Mouse (Mus musculus) G1E (cell line): ENCODE results near the gene Pign. TPM values are rescaled to one million over a fixed set of nuclear protein-coding genes. Genes with fewer than 3 reads are reported as not detected.

ENCODE experiments used
- ATAC-seq: 2 replicates; pipeline ENCODE4 v1.8.0; 2016; ENCODE audit warnings: mild to moderate bottlenecking; ENCODE audit not compliant: insufficient number of reproducible peaks, poor library complexity, low FRiP score, severe bottlenecking; ENCODE audit errors: extremely low read depth
- DNase-seq: peaks from one replicate; pipeline ENCODE4 v3.0.0; 2012; ENCODE audit warnings: low spot score
- H3K27me3 ChIP-seq: 2 replicates; pipeline ENCODE4 v1.6.1; 2012; ENCODE audit warnings: mild to moderate bottlenecking, low read length, inconsistent platforms; ENCODE audit not compliant: insufficient read depth
- H3K36me3 ChIP-seq: replicated peaks from 2 replicates; pipeline ENCODE3; 2012; ENCODE audit warnings: mild to moderate bottlenecking, inconsistent platforms
- H3K4me1 ChIP-seq: 2 replicates; pipeline ENCODE4 v1.6.1; 2012; ENCODE audit warnings: low read depth, low read length, inconsistent platforms, mixed read lengths; ENCODE audit not compliant: insufficient read depth
- H3K4me3 ChIP-seq: 2 replicates; pipeline ENCODE4 v1.5.1; 2012; ENCODE audit warnings: low read depth, mild to moderate bottlenecking, inconsistent platforms, low read length, moderate library complexity, mixed read lengths
- H3K9me3 ChIP-seq: replicated peaks from 2 replicates; pipeline ENCODE4 v1.6.1; 2012; ENCODE audit warnings: inconsistent platforms
- CTCF ChIP-seq: IDR thresholded peaks from 2 replicates; pipeline ENCODE4 v1.5.1; 2012; ENCODE audit warnings: low read depth, low read length, inconsistent platforms, mixed read lengths
- GATA1 ChIP-seq: IDR thresholded peaks from 2 replicates; pipeline ENCODE4 v1.6.1; 2012; ENCODE audit warnings: borderline replicate concordance, low read length, inconsistent platforms, mixed read lengths
- GATA2 ChIP-seq: IDR thresholded peaks from 2 replicates; pipeline ENCODE4 v1.6.1; 2012; ENCODE audit warnings: low read depth, low read length, inconsistent platforms, borderline replicate concordance
- POLR2AphosphoS5 ChIP-seq: IDR thresholded peaks from 2 replicates; pipeline ENCODE4 v1.6.1; 2012; ENCODE audit warnings: low read depth, low read length, inconsistent platforms; ENCODE audit not compliant: insufficient replicate concordance
- TAL1 ChIP-seq: conservative IDR thresholded peaks from 2 replicates; pipeline ENCODE4 v1.6.1; 2012; ENCODE audit warnings: low read depth, low read length, inconsistent platforms, mixed read lengths
- polyA plus RNA-seq: library from polyadenylated mRNA; stranded (reverse); fragments of >175 nt; gene quantifications from 2 replicates; pipeline ENCODE4 v1.2.3, GENCODE M21; 2012
- total RNA-seq, 2 experiments: library from RNA; stranded (forward) in 1 of 2; stranded (reverse) in 1 of 2; fragments of 200-1000 nt in 1 of 2; fragments of >200 nt in 1 of 2; fragmentation: Nextera tagmentation in 1 of 2; gene quantifications; 2 replicates each; pipeline ENCODE4 v1.2.3; 2014 to 2017

Gene Pign
- total and polyA plus RNA-seq, 3 experiments: 26.1 to 54.8 (median 53.4) TPM

DNA sequence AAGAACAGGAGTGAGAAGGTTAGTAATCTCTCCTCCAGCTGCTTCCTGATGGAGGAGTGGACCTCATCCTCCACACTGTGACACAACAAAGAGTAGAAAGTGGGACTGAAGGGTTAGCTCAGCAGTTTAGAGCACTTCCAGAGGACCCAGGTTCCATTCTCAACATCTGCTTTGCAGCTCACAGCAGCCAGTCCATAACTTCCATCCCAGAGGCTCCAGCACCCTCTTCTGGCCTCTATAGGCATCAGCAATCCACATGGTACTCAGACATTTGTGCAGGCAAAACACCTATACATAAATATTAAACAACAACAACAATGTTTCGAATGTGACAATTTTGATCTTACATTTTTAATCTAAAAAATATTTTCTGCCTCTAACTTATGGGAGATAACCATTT lies 17.1 kb upstream of the Pign start:
- ATAC-seq: peak; percentile 75

DNA sequence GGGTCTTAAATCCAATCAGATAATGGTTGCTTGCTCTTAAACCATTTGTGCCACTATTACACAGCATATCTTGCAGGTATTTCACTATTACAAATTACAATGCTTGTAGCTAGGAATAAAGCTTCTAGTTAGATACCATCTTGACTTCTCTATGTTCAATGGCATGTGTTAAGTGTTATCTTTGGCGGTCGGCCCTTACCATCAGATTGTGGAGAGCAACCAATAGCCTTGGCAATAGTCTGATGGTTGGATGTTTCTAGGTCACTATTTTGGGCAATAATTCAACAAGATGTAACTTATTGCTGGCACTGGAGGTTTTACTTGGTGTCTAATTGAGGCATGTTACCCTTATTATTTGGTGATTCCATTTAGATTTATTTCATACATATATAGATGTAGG lies 11.3 kb upstream of the Pign start:
- H3K27me3 ChIP-seq: no peaks in the 10 kb centered on the region
- H3K9me3 ChIP-seq: no peaks in the 10 kb centered on the region
- no peak for TF ChIP-seq TAL1
- TF ChIP-seq GATA2: no peak
- H3K36me3 ChIP-seq: peaks cover 30% of the 10 kb centered on the region
- ATAC-seq (no peak), DNase-seq (no peak)
- peaks cover 10% of the 10 kb centered on the region; the same call in 1 of the 2 replicates for H3K4me1 ChIP-seq
- H3K4me3 ChIP-seq: no peak overlapping the region

More for the DNA sequence above, 17.1 kb upstream of the Pign start:
- no peaks in the 10 kb centered on the region for H3K27me3 ChIP-seq
- no peak for DNase-seq
- no peak overlapping the region for H3K4me3 ChIP-seq
- no peaks in the 10 kb centered on the region for H3K9me3 ChIP-seq
- TF ChIP-seq GATA2: no peak
- no peak for TF ChIP-seq POLR2AphosphoS5
- peak; percentile 36; the same call in 1 of the 2 replicates for TF ChIP-seq CTCF
- TF ChIP-seq GATA1: no peak
- TF ChIP-seq TAL1: no peak
- peaks cover 43% of the 10 kb centered on the region for H3K36me3 ChIP-seq
- peaks cover 2% of the 10 kb centered on the region; the same call in 1 of the 2 replicates for H3K4me1 ChIP-seq

GRCm38 (mm10) chr1:105669700-105670099 lies 6.2 kb upstream of the Pign start:
- DNase-seq (no peak), ATAC-seq (no peak)
- H3K4me3 ChIP-seq: no peak overlapping the region
- H3K4me1 ChIP-seq: peaks cover 32% of the 10 kb centered on the region
- H3K9me3 ChIP-seq: no peaks in the 10 kb centered on the region
- TF ChIP-seq TAL1 (no peak), GATA1 (no peak), POLR2AphosphoS5 (no peak), CTCF (no peak), GATA2 (no peak)
- no peaks in the 10 kb centered on the region for H3K27me3 ChIP-seq
- peaks cover 27% of the 10 kb centered on the region for H3K36me3 ChIP-seq

- Histone ChIP-seq H3K9me3 (no peaks in the 10 kb centered on the region), H3K4me3 (peak overlapping the region; percentile 100), H3K36me3 (peaks cover 21% of the 10 kb centered on the region), H3K4me1 (peaks cover 36% of the 10 kb centered on the region), H3K27me3 (no peaks in the 10 kb centered on the region)
- ATAC-seq (no peak), DNase-seq (peak; percentile 4)
- no peak for TF ChIP-seq GATA2
- TF ChIP-seq POLR2AphosphoS5: no peak
- TF ChIP-seq GATA1: no peak
- no peak for TF ChIP-seq TAL1
Measured at GRCm38 (mm10) chr1:105663962-105664812, 710 bp upstream of the Pign start.

DNA sequence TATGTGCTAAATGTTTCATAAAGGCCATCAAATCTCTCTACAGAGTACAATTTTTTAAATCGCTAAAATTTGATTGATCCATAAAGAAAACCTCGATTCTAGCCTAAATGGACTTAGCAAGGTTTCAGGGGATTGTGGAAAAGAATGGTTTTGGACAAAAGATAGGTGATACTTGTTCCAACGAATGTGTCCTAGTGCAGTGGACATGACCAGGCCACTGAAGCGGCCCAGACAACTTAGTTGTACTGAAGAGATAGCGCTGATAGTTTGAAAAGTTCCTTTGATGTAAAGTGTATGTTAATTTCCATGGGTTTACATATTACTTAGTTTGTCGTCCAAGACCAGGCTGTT lies 682 bp downstream of the Pign start:
- no peaks in the 10 kb centered on the region for H3K27me3 ChIP-seq
- TF ChIP-seq GATA2: no peak
- no peak for TF ChIP-seq GATA1
- no peak for TF ChIP-seq TAL1
- no peak for TF ChIP-seq CTCF
- no peak for TF ChIP-seq POLR2AphosphoS5
- DNase-seq (no peak), ATAC-seq (no peak)
- no peaks in the 10 kb centered on the region for H3K9me3 ChIP-seq
- peaks cover 28% of the 10 kb centered on the region for H3K4me1 ChIP-seq
- peaks cover 18% of the 10 kb centered on the region for H3K36me3 ChIP-seq
- H3K4me3 ChIP-seq: peak overlapping the region; percentile 100

DNA sequence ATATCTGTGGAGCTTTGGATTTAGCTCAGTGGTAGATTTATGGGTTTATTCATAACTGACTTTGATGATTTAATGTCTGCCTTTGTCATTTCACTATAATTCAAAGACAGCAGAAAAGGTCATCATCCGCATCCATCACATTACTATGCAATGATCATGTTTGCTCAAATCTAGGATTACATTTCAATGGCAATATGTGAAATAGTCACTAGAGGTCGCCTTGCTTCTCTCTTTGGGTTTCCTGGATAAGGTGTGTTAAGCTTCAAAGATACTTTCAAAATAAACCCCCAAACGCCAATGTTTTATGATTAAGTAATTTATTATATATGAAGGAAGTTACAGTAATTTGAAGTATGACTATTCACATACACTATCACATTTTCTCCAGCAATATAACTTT lies 3.5 kb downstream of the Pign start:
- ATAC-seq (no peak), DNase-seq (peak; percentile 15)
- Histone ChIP-seq H3K36me3 (peaks cover 28% of the 10 kb centered on the region), H3K27me3 (no peaks in the 10 kb centered on the region), H3K4me3 (no peak overlapping the region), H3K4me1 (peaks cover 13% of the 10 kb centered on the region), H3K9me3 (no peaks in the 10 kb centered on the region)
- TF ChIP-seq TAL1: no peak
- TF ChIP-seq CTCF: peak; percentile 55; the same call in 1 of the 2 replicates

- no peak for ATAC-seq
Measured at GRCm38 (mm10) chr1:105653981-105654380, 9.5 kb downstream of the Pign start.

More at GRCm38 (mm10) chr1:105653981-105654380, 9.5 kb downstream of the Pign start:
- DNase-seq: no peak
- no peak overlapping the region for H3K4me3 ChIP-seq
- no peak for TF ChIP-seq TAL1
- no peak for TF ChIP-seq POLR2AphosphoS5
- no peak for TF ChIP-seq GATA2
- no peak for TF ChIP-seq CTCF
- no peaks in the 10 kb centered on the region for H3K9me3 ChIP-seq
- H3K36me3 ChIP-seq: peaks cover 45% of the 10 kb centered on the region
- no peaks in the 10 kb centered on the region for H3K4me1 ChIP-seq
- no peaks in the 10 kb centered on the region for H3K27me3 ChIP-seq
